Mouse (Mus musculus) erythroblast, embryonic 14.5 days (primary cell): ENCODE data around the gene Nup210l.

ENCODE experiments used
- GATA1 ChIP-seq: IDR thresholded peaks from 2 replicates; pipeline ENCODE4 v1.6.1; 2012; ENCODE audit warnings: low read length, inconsistent platforms, mixed read lengths
- TAL1 ChIP-seq: IDR thresholded peaks from 3 replicates; pipeline ENCODE4 v1.6.1; 2012; ENCODE audit warnings: low read length, inconsistent platforms, mixed read lengths

GRCm38 (mm10) chr3:90209908-90210566 is 106.1 kb downstream of the Nup210l start:
- TF ChIP-seq TAL1, result no peak
- no peak for TF ChIP-seq GATA1
